Mouse (Mus musculus) liver (tissue): ENCODE data around the gene Cryab.

Source experiments
- DNase-seq: peaks from one replicate; pipeline ENCODE4 v3.0.0-alpha.2; 2020; ENCODE audit warnings: mixed read lengths

Cryab gene

GRCm38 (mm10) chr9:50800985-50801384 is 49.9 kb downstream of the Cryab start:
- peak; percentile 77 for DNase-seq

GRCm38 (mm10) chr9:50803055-50803671 is 52.0 kb downstream of the Cryab start:
- peak; percentile 90 for DNase-seq
